Mouse (Mus musculus) urinary bladder, adult 18-20 months (tissue): ENCODE data around the gene Jun.

Source experiments
- DNase-seq, 2 experiments: peaks; one replicate each; pipeline ENCODE4 v3.0.0; 2022; ENCODE audit warnings: low spot score in 2 of 2, mixed read lengths in 2 of 2

Gene Jun

DNA sequence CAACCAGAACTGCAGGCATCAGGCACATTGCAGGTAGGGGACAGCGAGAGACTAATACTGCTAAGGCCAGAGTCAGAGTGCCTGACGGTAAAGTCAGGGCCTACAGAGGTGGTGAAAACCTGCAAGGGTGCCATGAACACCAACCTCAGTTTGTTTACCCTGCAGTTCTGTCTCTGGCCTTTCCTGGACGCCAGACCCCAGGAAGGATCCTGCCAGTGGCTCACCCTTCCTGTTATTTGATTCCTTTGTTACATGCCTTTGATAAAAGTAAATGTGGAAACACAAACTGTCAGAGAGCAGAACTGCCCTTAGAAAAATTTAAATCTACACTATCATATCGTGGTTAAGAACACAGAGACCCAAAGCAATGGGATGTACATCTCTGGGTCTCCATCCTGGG, 20.9 kb downstream of the Jun start:
- DNase-seq = no peak

DNA sequence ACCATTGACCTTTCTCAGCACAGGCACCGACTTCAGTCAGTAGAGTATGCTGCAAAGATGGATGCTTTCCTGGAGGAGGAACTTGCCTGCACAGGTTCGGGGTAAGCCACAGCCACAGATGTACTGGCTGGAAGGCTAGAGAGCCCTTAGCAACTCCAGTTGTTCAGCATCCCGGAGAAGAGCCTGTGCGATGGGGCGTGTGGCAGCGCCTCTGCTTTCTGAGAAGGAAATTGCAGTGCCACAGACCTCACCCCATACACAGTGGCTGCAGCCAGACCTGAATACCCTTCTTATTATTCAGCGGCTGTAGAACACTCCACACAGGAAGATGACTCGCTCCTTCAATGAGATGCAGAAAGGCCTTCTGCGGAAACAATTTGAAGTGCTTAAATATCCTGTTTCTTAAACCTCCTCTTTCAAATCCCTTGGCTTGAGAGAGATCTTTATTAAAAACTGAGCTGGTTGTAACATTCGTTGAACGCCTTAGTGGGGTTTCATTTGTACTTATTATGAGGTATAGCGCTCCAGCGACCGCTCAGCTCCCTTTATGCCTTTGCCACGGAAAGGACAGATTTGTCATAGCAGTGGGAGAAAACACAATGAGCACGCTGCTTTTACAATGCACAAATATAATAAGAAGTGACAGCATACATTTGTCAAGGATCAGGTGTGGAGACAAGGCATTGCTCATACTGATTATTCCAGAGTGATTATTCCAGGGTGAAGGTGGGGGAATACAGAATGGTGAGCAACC, 26.0 kb downstream of the Jun start:
- no peak for DNase-seq

DNA sequence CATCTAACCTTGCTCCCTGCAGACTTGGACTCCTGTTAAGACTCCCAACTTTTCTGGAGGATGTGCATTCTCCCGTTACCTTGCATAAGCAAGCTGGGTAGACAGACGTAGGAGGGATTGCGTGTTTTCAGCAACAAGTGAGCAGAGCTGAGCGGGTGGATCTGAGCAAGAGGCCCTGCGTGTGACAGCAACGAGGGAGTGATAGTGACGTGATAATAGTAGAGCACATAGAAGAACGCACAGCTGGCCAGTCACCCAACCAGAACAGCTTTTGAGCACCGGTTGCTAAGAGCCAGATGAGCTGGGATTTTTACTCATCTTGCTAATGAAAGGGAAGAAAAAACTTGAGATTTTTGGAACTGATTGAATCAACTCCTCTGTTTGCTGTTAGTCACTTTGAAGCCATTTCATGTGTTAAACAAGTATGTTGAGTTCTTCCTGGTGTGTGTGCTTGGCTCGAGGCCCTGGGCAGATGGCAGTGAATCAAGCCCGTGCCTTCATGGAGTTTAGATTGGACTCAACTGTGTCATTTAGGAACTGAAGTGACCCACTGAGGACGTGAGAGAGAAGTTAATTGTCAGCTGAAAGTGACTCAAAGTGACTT, 28.6 kb downstream of the Jun start:
- no peak for DNase-seq

DNA sequence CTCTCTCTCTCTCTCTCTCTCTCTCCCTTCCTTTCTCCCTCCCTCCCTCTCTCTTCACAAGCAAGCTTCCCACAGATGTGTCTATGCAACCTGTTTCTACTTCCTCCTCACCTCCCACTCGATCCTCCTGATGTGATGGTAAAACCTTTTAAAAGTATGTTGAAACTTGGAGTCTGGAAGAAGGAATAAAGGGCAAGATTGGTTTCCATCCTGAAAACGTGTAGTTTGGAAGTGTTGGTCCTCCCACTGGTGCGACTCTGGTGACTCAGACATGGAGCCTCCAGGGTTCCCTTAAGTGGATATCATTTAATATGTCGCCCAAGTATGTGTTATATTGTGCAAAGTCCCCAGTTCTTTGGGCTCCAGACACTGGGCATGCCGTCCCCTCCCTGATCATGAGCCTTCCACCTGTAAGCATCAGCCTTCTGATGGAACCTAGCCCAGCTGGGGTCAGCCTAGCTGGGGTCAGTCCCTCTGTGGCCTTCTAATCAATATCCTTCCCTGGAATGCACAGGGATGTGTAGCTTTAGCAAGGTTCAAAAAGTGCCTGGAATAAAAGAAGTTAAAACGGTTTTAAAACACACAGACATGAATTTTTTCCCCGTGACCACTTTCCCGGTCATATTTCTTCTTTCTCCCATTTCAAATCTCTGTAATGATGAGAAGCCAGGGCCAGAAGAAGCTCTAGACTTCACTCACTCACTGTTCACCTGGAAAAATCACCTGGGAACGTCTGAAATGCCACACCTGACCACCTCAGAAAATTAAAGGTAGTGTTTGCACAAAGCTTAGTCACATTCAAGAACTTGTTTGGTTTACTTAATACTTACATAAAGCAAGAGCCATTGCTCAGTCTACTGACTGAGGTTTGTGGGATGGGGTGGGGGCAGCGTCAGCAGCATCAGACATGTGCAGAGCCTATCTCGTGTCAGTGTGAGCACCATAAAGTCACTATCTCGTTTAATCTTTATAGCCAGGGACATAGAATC, 30.1 kb downstream of the Jun start:
- no peak for DNase-seq

DNA sequence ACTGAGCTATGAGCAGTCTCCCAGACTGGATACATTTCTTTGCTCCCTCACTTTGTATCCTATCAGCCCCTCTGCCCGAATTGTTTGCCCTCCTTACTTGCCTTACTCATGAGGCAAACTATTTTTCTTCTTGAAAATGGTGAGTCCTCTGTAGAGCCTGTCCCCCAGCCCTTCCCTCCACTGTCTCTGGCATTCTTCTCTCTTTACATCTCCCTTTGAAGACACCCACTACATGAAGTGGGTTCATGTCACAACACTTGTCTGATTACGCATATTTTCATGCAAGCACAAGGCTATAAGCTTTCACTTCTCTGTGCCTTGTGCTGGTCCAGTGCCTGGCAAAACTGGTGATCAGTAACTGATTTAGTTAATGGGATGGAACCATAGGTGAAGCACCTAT, 31.8 kb downstream of the Jun start:
- DNase-seq = no peak

DNA sequence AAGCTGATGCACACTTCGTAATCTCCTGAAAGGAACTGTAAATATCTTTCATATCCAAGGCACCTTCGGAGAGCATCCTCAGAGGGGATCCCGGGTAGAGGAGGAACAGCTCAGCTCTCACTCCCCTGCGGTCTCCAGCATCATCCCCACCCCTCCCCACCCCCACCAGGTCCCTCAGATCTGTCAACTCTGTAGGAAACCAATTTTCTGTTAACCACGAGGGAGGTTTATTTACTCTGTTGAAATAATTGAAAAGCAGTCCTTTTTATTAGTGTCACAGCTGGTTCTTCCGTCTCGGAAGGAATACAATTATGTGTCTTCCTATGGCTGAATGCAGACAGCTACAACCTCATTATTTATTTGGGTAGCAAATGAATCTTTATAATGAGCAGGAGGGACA, 33.8 kb downstream of the Jun start:
- no peak for DNase-seq

DNA sequence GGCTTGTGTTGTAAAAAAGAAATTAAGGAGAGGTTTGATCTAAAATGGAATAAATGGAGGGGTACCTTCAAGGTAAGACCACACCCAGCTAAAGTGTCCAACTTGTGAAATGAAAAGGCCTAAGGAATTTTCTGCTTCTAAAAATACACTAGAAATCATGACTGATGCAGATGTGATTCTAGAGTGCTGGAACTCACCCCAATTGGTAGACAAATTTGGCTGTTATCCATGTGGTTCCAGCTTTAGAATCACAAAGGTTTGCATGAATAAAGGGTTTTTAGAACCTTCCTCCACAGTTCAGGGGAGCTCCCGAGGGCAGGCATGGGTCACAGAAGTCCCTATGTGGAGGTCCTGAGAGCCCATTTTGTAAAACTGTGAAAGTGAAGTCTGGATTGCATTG, 39.3 kb downstream of the Jun start:
- no peak for DNase-seq

DNA sequence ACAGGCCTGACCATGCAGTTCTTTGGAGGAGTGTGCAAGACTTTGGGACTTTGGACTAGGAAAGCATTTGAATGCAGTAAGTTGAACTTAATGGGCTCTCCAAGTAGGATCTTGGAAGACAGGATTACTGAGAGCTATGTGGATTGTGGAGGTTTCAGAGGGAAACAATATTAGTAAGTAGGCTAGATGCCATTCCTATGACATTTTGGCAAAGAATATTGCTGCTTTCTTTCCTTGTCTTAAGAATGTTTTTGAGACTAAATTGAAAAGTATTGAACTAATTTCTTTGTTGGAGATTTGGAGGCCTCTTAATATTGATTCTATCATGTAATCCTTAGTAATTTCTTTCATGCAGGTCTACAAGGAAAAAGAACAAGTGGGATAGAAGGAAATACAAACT, 39.8 kb downstream of the Jun start:
- no peak for DNase-seq

DNA sequence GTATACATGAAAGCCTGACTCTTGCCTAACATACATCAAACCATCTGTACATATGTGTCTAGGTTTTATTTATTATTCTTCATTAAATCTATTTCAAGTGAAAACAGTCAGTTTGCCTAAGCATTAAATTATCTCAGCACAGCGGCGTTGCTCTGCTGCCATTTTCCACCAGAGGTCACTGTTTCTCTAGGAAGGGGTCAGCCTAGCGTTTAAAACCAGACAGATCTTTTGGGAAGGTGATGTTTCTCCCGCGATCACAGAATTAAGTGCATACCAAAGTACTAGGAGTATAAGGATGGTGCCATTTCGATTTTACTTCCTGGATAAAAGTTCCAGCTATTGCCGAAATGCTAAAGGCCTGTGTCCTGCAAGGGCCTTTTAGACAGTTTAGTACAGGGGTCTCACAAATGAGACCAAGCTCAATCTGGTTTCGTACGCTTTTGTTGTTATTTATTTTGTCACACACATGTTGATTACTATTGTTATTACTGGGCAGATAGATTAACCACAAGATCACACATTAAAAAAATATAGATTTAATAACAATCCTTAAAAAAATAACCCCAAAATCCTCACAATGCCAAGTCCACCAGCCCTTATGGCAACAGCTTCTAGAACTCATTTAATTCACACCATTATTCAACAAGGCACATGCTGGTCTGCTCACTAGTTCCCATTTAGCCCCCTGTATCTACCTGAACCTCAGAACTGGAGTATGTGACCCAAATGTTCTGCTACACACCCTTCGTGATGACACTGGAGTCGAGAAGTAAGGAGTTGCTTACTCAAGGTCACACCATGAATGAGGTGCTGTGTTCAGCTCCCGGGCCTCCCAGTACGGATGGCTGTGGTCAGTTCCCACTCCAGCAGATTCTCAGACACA, 43.6 kb downstream of the Jun start:
- DNase-seq = peak; percentile 41 to 64

DNA sequence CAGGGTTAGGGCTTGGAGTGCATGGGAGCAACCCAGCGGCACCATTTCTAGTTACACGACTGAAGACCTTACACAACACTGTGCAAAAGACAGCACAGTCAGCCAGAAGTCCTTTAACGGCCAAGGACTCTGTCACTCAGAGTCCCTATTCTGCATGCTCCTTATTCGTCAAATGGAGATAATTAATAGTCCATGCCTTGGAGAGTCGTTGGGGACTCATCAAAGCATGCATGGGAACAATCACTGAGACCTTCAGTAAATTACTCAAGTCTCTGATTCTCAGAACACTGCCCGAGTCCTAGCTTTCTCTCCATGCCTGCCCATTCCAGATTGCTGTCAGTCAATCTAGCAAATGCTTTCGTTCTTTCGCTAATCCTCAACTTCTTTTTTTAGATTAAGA, 44.3 kb downstream of the Jun start:
- DNase-seq = no peak

DNA sequence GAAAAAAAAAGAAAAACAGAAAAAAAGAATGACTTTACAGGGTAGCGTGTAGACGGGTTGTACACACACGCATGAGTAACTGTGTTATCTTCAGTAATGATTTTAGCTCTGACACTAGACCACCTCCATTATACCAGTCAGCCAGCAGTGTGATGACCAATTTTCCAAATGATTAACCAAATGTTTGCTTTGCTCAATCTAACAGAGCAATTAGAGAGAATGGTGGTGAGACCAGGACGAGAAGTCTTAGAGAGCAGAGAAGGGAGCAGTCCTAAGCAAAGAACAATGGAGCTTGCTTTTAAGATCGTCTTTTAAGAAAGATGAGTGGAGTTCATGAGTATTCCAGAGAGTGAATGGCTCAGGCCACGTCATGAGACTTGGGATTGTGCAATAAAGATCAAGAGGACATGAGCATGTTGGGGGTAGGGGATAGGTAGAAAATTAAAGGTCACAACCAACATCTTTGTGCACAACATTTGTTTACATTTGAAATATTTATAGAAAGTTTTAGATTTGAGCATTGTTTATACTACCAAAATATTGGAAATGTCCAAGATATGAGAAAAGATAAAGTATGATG, 46.7 kb downstream of the Jun start:
- no peak for DNase-seq

DNA sequence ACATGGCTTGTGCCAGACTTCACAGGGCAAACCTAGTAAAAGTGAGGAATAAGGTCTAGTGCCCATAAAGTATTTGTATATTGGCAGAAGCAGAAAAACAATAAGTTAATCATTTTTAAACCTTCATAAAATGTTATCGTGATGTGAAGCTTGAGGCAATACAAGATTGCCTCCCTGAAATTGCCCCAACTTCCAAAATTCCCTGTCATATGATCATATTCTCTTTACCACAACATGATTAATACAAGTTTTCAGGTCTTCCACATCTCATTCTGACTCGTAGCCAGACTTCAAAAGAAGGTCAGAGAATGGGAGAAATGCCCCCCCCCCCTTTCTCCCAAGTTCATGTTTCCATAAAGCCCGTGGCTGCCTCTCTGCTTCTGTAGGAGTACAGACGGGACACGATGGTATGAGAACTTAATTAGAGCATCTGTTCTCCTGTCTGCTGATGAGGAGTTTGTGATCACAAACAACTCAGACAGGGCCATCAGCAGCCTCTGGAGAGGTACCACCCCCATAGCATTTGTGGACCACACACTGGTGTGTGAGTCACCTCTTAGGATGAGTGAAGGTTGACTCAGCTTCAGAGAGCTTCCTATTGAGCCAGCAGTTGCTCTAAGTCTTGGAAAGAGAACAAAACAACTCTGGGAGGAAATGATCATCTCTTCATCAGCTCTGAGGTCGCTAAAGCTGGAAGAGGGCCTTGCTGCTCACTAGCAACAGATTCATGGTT, 50.8 kb downstream of the Jun start:
- DNase-seq = no peak

DNA sequence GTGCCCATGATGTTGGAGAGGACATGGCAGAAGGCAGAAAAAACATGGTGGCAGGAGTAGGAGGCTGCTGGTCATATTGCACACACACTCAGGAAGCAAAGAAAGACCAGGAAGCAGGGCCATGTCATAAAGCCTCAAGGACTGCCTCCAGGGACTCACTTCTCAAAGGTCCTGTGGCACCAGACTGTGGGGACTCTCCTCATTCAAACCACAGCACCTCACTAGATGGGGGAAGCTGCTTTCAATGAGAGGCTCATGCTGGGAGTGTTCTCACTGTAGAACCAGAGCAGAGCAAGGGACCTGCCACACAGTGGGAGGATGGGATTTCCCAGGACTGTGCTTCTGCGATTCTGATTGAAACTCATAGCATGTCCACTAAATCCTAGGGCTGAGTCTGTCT, 51.9 kb downstream of the Jun start:
- no peak for DNase-seq

DNA sequence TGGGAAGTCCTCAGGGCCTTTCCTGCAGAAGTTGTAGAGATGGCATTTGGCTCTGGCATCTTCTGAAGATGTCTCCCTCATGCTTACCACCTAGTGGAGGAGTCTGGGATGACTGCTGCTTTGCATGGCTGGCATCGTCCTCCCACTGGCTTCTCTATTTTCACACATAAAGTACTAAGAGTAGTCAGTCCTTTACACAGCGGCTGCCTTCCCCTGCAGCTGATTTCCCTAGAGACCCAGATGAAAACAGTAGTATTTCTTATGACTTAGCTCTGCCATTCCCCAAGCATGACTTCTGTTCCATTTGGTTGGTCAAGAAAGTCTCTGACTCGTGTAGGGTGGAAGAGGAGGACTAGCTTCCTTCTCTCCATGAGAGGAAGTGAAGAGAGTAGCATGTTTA, 52.8 kb downstream of the Jun start:
- DNase-seq = no peak
